Mouse (Mus musculus) monocyte, adult 2 months (primary cell): ENCODE results near the gene Zfp760.
"Not testable (repeated sequence)": the region's sequence is repeated elsewhere in the genome, so short reads cannot be mapped to it uniquely, and the experiment has no call there.

Experiments used
- DNase-seq, 2 experiments: peaks; one replicate each; pipeline ENCODE4 v3.0.0; 2022; ENCODE audit warnings: low spot score in 2 of 2, low read depth in 1 of 2

Zfp760 gene

DNA sequence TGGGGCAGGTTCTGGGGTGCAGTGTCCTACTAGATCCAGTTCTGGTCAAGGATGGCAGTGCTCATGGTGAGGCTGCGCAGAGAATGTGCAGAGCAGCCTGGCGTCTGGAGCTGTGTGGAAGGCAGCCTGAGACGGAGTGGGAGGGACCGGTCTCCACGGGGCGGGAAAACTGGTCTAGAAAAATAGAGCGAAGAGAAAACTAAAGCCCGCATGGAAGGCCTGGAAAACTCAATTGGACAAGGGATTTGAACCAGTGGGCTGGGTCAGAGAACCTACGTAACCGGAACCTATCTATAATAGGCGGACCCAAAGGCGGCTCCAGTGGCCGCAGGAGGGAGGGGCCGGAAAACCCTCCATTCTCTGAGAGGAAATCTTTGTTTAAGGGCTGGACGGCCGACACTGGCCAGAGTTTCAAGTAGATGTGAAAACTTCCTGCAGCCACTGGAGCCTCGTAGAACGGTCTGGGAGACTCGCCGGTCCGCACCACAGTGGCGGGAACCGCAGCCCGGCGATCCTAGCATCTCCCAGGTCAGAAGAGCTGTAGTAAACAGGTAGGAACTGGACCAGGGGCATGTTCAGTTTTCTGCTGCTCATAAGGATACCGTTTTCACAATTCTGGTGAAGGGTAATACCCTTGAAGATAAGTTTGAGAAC lies at the start of gene Zfp760:
TSS of gene Zfp760 (plus strand) at position 399 of the 654 bp plus-strand sequence.
- DNase-seq, result peak; percentile 34 to 38

DNA sequence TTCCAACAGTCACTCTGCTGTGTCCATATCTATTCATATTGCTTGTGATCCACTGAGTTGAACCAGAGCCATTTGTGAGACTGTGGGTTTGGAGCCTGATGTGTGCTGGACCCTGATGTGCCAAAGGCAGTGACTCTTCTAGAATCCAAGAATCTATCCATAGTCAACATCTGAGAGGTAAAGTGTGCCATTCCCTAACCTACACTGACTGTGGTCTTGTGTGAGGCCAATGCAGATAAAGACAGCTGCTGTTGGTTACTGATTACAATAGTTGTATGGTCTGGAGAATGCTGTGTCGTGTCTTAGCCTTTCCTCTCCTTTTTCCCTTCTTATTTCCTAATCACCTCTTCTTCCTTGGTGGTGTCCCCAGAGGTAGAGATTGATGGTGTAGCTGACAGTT lies 28.7 kb upstream of the Zfp760 start:
- DNase-seq, result not testable (repeated sequence)

DNA sequence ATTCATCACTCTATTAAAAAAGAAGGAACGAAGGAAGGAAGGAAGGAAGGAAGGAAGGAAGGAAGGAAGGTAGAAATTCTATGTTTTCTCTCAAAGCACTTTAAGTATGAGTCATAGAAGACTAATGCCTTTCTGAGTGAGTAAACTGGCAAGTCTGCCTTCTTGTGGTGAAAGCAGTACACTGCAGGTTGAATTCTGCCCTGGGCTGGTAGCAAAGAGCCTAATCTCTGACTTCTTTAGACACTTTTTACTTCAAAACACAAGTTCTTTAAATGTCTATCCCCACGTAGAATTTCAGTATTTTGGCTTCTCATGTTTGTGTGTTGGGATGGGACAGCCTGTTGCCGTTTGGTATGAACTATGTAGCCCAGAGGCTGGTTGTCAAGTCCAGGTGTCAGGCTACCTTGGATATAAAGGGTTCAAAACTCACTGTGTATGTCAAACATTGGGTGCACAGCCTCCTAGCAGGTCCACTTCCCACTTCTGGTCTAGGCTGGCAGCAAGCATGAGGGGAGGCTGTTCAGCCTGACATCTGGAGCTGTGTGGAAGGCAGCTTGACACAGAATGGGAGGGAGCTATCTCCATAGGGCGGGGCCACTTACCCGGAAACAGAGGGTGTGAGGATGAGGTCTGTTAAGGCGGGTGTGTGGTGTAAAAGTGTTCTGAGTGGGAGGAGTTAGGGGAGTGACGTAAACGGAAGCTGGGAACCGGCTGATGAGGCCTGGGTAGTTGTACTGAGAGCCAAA lies 28.1 kb upstream of the Zfp760 start:
- DNase-seq, result peak; percentile 84 to 87

DNA sequence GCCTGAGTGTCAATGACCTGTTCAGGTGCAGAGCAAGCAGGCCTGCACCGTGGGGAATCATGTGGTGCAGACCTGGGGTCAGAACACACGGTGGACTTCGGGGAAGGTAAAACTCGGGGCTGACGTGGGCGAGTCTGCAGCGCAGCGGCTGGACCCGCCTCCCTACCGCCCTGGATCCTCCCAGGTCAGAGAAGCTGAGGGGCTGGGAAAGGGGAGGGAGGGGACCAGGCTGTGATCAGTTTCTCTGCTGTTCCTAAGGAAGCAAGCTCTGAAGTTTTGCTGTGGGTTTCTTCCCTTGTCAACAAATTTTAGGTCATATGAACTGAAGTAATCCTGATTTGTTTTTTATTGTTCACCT lies 27.5 kb upstream of the Zfp760 start:
- DNase-seq, result not testable (repeated sequence)

DNA sequence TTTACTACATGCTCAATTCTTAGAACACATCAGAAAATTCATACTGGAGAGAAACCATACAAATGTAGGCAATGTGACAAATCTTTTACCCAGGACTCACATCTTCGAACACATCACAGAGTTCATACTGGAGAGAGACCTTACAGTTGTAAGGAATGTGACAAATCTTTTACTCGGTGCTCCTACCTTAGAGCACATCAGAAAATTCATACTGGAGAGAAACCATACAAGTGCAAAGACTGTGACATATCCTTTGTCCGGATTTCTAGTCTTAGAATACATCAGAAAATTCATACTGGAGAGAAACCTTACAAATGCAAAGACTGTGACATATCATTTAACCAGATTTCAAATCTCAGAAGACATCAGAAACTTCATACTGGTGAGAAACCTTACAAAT lies 16.0 kb upstream of the Zfp760 start, which contains the start of gene Gm10226:
TSS of gene Gm10226 (plus strand) at position 301 of the 400 bp plus-strand sequence.
- no peak for DNase-seq

DNA sequence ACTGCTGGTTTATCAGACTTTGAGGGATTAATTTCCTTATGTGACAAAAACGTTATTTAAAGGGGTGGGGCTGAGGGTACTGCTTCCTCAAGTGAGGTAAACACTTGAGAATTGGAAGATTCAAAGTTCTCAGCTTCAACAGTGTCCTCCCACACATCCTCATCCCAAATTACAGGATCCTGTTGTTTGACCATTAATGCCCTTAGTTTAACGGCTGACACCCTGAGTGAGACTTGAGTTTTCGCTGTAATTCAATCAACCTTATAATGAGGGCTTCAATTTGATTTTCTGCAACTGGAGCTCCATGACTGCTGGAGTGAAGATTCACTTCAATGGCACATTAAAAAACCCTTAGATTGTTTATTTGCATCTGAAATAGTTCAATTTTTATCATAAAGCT lies 14.2 kb upstream of the Zfp760 start:
- no peak for DNase-seq

DNA sequence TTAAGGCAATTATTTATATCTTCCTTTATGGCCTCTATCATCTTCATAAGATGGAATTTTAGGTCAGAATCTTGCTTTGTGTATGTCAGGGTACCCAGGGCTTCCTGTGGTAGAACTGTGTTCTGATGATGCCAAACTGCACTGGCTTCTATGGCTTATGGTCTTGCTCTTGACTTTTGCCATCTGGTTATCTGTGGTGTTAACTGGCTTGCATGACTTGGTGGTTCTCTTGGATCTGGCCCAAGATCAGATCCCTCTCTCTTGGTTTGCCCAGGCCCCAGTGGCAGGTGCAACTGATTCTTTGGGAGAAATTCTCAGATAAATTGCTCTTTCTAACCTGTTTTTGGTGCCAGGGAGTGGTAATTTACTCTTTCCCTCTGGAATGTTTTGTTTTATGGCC lies 11.5 kb upstream of the Zfp760 start:
- DNase-seq, result no peak

DNA sequence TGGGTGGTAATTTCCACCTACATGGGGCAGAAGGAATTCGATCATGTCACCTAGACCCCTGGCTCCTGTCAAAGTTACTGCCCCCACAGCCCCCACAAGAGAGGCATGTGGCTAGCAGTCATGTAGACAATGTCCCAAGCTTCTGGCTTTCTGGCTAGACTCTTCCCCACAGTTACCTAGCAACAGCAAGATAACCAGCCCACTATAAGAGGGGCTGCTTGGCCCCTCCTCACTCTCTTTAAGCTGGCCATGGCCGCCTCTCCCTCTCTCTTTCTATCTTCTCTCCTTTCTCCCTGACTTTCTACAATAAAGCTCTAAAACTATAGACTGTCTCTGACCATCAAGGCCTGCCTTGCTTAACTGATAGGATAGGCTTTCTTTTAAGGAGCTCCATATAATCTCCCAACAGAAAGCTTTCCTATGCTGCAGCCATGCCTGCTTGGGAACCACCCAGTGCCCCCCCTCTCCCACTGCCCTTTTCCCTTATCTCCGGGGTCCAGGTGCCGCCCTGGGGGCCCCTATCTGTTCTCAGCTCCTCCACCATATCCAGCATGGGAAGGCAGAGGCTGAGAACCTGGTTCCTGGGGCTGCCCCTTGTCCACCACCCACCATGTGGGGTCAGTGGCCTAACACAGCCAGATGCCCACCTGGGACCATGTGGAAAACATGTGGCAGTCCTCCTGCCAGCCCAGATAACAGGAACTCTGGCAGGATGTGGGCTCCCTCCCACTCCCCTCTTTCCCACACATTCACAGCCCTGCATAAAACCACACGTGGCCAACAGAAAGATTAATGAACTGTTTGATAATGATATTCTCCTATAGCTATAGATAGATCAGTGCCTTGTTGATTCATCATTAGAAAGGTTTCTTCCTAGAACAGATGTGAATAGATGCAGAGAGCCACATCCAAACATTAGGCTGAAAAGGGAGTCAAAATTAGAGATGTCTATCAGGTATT lies 5.0 kb upstream of the Zfp760 start:
- DNase-seq, result no peak

DNA sequence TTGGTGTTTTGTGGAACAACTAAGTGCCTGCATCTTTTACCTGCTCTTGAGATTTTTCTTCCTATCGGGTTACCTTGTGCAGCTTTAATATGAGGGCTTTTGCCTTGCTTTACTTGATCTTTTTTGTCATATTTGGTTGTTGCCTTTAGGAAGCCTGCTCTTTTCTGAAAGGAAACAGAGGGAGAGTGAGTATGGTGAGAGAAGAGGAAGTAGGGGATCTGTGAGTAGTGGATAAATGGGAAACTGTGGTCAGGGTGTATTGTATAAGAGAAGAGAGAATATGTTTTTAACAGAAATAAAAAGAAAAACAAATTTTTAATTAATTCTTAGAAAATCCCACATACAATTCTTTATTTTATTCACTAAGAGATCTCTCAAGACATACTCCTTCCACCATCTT lies 4.1 kb upstream of the Zfp760 start:
- DNase-seq, result no peak

DNA sequence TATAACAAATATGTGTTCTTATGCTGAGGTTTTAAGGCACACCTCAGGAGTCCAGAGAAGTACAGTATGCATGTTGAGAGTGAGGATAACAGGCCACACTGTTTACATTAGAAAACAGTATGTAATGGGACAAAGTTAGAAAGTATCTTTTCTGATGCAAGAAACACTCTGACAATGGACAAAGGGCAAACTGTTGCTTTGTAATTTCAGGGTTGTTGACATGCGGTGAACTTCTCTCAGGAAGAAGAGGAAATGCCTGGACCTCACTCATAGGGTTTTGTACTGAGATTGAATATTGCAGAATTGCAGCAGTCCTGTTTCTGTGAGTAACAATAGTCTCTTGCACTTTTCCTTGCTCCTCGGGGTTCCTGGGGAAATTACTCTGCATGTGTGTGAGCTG lies 860 bp downstream of the Zfp760 start:
- no peak for DNase-seq

DNA sequence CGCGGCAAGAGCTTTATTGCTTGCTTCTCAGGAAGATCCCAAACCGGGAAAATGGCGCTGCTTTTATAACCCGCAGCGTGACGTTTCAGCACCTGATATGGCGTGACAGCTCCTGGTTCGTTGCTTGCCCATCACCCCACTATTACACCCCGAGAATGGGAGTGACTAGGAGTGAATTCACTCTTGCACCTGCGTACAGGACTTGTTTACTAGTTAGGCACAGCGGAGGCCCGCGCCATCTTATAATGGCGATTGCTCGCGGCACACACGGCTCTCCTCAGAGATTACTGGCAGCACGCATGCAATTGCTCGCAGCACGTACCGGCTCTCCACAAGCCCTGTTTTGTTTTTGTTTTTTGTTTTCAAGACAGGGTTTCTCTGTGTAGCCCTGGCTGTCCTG lies 23.0 kb downstream of the Zfp760 start, which contains the start of gene Zfp229:
TSS of gene Zfp229 (plus strand) at position 301 of the 400 bp plus-strand sequence.
- not testable (repeated sequence) for DNase-seq

DNA sequence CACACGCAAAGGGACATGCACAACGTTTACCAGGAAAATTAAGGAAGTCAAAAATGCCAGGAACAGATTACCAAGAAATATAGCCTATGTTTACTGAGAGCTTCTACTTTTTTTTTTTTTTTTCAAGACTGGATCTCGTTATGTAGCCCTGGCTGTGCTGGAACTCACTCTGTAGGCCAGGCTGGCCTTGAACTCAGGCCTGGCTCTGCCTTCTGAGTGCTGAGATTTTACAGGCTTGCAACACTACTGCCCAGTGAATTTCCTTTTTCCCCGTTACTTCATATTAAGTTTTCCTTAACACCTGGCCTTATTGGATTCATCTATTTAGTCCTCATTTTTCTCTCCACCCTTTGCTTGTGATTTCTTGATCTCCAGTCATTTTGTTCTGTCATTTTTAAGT lies 25.5 kb downstream of the Zfp760 start:
- DNase-seq, result no peak

DNA sequence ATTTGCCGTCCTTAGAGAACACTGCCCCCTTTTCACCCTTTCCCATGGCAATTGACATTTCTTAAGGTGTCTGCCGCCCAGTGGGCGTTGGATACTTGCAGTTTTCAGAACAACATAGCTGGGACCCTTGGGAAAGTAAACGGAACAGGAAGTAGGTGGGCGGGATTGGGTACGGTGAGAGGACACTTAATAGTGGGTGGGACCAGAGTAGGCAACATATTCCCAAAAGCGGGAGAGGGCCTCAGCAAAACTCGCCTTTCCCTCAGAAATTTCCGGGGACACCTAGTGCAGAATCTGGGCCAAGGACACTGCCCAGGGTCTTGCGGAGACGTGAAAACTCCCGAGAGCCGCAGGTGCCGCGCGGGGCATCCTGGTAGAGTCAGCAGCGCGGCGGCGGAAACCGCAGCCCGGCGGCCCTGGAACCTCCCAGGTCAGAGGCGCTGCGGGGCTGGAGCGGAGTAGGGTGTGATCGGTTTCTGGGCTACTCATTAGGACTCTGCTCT lies 26.0 kb downstream of the Zfp760 start:
- DNase-seq, result peak; percentile 0 to 21

DNA sequence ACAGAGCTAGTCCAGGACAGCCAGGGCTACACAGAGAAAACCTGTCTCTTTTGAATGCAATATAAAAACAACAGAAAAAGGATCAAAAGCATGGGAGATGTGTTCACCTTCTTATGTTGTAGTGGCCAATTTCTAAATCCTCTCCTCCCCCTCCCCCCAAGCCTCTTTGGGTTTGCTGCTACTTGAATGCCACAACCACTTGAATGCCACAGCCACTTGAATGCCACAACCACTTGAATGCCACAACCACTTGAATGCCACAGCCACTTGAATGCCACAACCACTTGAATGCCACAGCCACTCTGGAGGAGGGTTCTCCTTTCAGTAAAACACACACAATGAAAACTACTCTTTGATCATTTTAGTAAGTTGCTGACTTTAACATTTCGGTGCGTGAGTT lies 45.2 kb downstream of the Zfp760 start:
- DNase-seq, result no peak

DNA sequence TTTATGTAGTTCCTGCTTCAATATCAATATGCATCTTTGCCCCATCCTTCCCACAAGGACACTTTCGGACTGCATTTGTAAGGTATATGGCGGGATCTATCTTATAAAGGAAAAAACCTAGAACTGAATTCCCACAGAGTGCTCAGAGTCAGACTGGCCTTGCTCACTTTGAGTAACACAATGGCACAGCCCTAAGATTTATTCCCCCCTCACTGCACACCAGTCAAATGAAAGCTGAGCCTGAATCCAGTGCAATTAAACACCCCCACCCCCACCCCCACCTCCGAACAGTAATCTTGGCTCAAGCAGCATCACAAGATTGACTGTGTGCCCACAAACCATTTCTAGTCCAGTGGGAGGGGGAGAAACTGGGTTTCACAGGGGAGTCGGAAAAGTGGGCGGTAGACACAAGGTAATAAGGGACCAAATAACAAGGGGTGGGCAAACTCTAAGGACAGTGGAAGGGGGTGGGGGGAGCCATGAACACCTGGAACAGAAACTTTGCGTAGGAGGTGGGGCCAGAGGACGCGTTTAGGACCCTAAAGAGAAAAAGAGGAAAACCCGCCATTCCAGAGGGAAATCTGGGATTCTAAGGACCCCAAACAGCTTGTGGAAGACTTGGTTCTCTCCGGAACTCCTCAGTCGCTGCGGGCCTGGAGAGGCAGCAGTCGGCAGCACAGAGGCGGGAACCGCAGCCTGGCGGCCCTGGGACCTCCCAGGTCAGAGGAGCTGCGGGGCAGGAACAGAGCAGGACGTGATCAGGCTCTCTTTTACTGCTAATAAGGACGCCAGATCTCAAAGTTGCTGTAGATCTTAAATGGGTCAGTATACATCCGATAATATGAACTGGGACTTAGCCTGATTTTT lies 46.0 kb downstream of the Zfp760 start:
- no peak for DNase-seq

DNA sequence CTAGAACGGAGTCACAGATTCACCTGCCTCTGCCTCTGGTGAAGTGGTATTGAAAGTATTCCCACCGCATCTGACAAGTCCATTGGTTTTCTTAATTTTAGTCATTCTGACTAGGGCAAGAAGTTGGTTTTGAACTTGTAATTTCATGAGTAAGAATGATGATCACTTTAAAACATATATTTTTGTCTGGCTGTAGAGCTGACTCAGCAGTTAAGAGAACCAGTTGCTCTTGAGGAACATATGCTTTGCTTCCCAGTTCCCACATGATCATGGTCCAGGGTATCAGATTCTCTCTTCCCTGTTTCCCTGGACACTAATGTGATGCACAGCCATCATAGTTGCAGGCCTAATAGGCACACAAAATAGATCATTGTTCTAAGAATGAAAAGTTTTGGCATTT lies 62.8 kb downstream of the Zfp760 start:
- DNase-seq, result no peak
